Mouse (Mus musculus) liver, embryonic 16.5 days (tissue): ENCODE results near the gene Zbtb4. TPM values are rescaled to one million over a fixed set of nuclear protein-coding genes. Genes with fewer than 3 reads are reported as not detected.

ENCODE experiments used
- ATAC-seq: fragments of 200-750 bp; cut with Nextera tagmentation; 2 replicates; pipeline ENCODE4 v1.8.0; 2017; ENCODE audit warnings: low read depth, mild to moderate bottlenecking, moderate number of reproducible peaks, moderate library complexity
- H3K27ac ChIP-seq: fragments of 300-500 bp; sonication (generic); 2 replicates; pipeline ENCODE4 v1.5.1; 2014; ENCODE audit warnings: mild to moderate bottlenecking, low read length
- H3K27me3 ChIP-seq: fragments of 300-500 bp; sonication (generic); 2 replicates; pipeline ENCODE4 v1.6.1; 2014; ENCODE audit warnings: low read depth, low read length, mixed read lengths; ENCODE audit not compliant: control insufficient read depth, insufficient read depth
- H3K36me3 ChIP-seq: fragments of 300-500 bp; sonication (generic); 2 replicates; pipeline ENCODE4 v1.6.1; 2014; ENCODE audit warnings: mild to moderate bottlenecking; ENCODE audit not compliant: control insufficient read depth, insufficient read depth
- H3K4me1 ChIP-seq: fragments of 300-500 bp; sonication (generic); 2 replicates; pipeline ENCODE4 v1.6.1; 2014; ENCODE audit warnings: low read depth, low read length, mixed read lengths; ENCODE audit not compliant: control insufficient read depth
- H3K4me2 ChIP-seq: fragments of 300-500 bp; sonication (generic); 2 replicates; pipeline ENCODE4 v1.6.1; 2014; ENCODE audit warnings: low read depth, low read length, mixed read lengths
- H3K4me3 ChIP-seq: fragments of 300-500 bp; sonication (generic); 2 replicates; pipeline ENCODE4 v1.5.1; 2014; ENCODE audit warnings: low read depth, mild to moderate bottlenecking, low read length
- H3K9ac ChIP-seq: fragments of 300-500 bp; sonication (generic); 2 replicates; pipeline ENCODE4 v1.6.1; 2014; ENCODE audit warnings: low read depth, low read length
- H3K9me3 ChIP-seq: fragments of 300-500 bp; sonication (generic); replicated peaks from 2 replicates; pipeline ENCODE4 v1.6.1; 2016; ENCODE audit warnings: low read length; ENCODE audit not compliant: control insufficient read depth
- WGBS: fragments of 180-500 bp; shearing (Covaris S2); extraction: QIAGEN DNeasy Blood & Tissue Kit; methylation state at CpG from one replicate; pipeline ENCODE4 v1.1.7; 2014; ENCODE audit not compliant: insufficient replicate concordance; 5-methylcytosine and 5-hydroxymethylcytosine counted together
- polyA plus RNA-seq: library from polyadenylated mRNA; unstranded; fragments of >200 nt; fragmentation: Nextera tagmentation; extraction: Ambion mirVana; gene quantifications from 2 replicates; pipeline ENCODE4 v1.2.1, GENCODE M21; 2015

Gene Zbtb4
- polyA plus RNA-seq, 1 experiment from 2014 or later: 0.61 TPM

DNA sequence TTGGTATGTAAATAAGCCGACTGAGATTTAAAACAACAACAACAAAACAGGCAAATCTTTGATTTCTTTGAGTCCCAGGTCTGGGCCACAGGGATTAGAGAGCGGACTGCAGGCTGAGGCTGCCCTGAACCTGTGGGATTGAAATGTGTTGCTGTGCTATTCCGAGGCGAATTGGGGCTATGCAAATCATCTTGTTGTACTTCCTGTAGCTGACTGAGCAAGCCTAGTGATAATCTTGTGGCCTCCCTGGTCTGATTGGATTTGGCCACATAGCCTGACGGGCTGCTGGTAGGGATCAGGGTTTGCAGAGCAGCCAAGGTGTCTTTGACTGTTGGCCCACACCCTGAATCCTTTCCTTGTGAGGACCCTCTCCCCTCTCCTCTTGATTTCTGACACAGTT, 9.2 kb downstream of the Zbtb4 start:
- H3K4me3 ChIP-seq: no peak overlapping the region

DNA sequence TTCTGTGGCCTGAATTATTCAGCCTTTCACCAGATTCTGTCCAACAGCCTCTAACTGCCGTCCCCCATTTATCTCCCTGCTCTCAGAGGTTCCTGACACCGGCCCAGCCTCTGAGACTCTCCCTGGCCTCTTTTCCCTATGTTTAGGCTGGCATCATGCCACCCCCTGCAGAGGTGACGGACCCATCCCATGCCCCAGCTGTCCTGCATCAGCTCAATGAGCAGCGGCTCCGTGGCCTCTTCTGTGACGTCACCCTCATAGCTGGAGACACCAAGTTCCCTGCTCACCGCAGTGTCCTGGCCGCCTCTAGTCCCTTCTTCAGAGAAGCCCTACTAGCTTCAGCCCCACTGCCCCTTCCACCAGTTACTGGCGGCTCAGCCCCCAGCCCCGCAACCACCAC, 10.0 kb downstream of the Zbtb4 start:
- Histone ChIP-seq H3K36me3 (no peaks in the 10 kb centered on the region), H3K4me1 (no peaks in the 10 kb centered on the region), H3K9ac (no peak overlapping the region), H3K4me2 (no peak overlapping the region), H3K27me3 (peaks cover 8% of the 10 kb centered on the region), H3K27ac (no peak overlapping the region), H3K4me3 (no peak overlapping the region), H3K9me3 (no peaks in the 10 kb centered on the region)
- WGBS: 67% methylated on average over 10 of the region's 10 CpGs
- ATAC-seq: no peak

More for the DNA sequence above, 9.2 kb downstream of the Zbtb4 start:
- peaks cover 7% of the 10 kb centered on the region for H3K27me3 ChIP-seq
- ATAC-seq: no peak
- H3K4me2 ChIP-seq: no peak overlapping the region
- H3K4me1 ChIP-seq: no peaks in the 10 kb centered on the region
- no peak overlapping the region for H3K9ac ChIP-seq
- H3K9me3 ChIP-seq: no peaks in the 10 kb centered on the region
- H3K27ac ChIP-seq: no peak overlapping the region
- H3K36me3 ChIP-seq: no peaks in the 10 kb centered on the region
- 34% methylated on average over 5 of the region's 5 CpGs for WGBS

DNA sequence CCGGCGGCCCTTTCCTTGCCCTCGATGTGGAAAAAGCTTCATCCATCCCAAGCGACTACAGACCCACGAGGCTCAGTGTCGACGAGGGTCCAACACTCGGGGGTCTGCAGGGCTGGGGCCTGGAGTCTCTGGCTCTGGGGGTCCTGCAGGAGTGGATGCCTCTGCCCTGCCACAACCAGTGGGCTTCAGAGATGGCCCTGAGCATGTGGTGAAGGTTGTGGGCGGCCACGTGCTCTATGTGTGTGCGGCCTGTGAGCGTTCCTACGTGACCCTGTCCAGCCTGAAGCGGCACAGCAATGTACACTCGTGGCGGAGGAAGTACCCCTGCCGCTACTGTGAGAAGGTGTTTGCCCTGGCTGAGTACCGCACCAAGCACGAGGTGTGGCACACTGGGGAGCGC, 10.8 kb downstream of the Zbtb4 start:
- WGBS: 75% methylated on average over 19 of the region's 20 CpGs
- Histone ChIP-seq H3K27ac (no peak overlapping the region), H3K9me3 (no peaks in the 10 kb centered on the region), H3K4me2 (no peak overlapping the region), H3K4me1 (no peaks in the 10 kb centered on the region), H3K4me3 (no peak overlapping the region), H3K36me3 (no peaks in the 10 kb centered on the region), H3K9ac (no peak overlapping the region), H3K27me3 (peaks cover 10% of the 10 kb centered on the region)
- ATAC-seq: no peak

DNA sequence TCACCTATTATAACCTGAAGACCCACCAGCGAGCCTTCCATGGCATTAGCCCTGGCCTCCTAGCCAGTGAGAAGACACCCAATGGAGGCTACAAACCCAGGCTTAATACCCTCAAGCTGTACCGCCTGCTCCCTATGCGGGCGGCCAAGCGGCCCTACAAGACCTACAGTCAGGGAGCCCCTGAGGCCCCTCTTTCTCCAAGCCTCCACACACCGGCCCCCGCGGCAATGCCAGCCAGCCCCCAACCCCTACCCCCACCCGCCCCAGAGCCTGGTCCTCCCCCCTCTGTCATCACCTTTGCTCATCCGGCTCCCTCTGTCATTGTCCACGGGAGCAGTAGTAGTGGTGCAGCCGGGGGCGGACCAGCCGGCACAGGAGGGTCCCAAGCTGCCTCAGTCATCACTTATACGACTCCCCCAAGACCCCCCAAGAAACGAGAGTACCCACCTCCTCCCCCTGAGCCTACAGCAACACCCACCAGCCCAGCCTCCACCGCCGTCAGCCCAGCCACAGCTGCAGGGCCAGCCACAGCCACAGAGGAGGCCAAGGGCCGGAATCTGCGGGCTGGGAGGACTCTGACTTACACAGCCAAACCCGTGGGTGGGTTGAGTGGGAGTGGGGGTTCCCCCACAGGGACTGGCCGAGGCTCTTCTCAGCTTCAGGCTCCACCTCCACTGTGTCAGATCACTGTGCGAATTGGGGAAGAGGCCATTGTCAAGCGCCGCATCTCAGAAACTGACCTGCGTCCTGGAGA, 12.0 kb downstream of the Zbtb4 start:
- Histone ChIP-seq H3K4me1 (no peaks in the 10 kb centered on the region), H3K27me3 (peaks cover 13% of the 10 kb centered on the region)

DNA sequence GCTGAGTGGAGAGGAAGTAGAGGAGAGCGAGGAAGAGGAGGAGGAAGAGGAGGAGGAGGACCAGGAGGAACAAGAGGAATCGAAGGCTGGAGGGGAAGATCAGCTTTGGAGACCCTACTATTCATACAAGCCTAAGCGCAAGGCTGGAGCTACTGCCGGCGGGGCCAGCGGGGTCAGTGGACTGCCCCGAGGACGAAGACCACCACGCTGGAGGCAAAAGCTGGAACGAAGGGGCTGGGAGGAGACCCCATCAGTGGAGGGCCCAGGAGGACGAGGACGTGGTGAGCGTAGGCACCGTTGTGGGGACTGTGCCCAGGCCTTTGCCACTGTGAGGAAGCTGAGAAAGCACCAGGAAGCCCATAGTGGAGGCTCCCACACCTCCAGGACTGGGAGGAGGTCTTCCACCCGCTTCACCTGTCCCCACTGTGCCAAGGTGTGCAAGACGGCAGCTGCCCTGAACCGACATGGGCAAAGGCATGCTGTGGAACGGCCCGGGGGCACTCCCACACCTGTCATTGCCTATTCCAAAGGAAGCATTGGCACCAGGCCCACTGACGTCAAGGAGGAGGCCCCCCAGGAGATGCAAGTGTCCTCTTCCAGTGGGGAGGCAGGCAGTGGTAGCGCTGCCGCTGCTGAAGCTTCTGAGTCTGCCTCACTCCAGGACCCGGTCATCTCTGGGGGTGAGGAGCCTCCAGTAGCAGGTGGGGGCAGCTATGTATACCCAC, 12.7 kb downstream of the Zbtb4 start:
- no peak overlapping the region for H3K4me2 ChIP-seq
- no peaks in the 10 kb centered on the region for H3K9me3 ChIP-seq
- no peaks in the 10 kb centered on the region for H3K36me3 ChIP-seq
- H3K9ac ChIP-seq: no peak overlapping the region
- WGBS: 52% methylated on average over 23 of the region's 23 CpGs
- no peaks in the 10 kb centered on the region for H3K4me1 ChIP-seq
- no peak for ATAC-seq
- H3K27me3 ChIP-seq: peaks cover 13% of the 10 kb centered on the region
- H3K27ac ChIP-seq: no peak overlapping the region
- H3K4me3 ChIP-seq: no peak overlapping the region

More for the DNA sequence above, 12.0 kb downstream of the Zbtb4 start:
- Histone ChIP-seq H3K36me3 (no peaks in the 10 kb centered on the region), H3K4me2 (no peak overlapping the region), H3K27ac (no peak overlapping the region), H3K9me3 (no peaks in the 10 kb centered on the region), H3K9ac (no peak overlapping the region), H3K4me3 (no peak overlapping the region)
- ATAC-seq: no peak
- WGBS: 51% methylated on average over 26 of the region's 26 CpGs

DNA sequence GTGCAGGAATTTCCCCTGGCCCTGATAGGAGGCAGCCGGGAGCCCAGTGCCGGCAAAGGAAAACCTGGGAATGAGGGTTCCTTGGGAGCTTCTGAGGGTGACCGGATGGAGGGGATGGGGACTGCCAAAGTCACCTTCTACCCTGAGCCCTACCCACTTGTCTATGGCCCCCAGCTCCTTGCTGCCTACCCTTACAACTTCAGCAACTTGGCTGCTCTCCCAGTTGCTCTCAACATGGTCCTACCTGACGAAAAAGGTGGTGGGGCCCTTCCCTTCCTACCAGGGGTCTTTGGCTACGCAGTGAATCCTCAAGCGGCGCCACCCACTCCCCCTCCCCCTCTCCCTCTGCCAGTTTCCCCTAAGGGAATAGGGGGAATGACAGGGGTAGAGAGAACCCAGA, 13.3 kb downstream of the Zbtb4 start:
- H3K36me3 ChIP-seq: no peaks in the 10 kb centered on the region
- H3K9me3 ChIP-seq: no peaks in the 10 kb centered on the region
- 61% methylated on average over 7 of the region's 7 CpGs for WGBS
- H3K4me2 ChIP-seq: no peak overlapping the region
- H3K9ac ChIP-seq: no peak overlapping the region
- H3K27me3 ChIP-seq: peaks cover 13% of the 10 kb centered on the region
- no peak overlapping the region for H3K4me3 ChIP-seq
- H3K27ac ChIP-seq: no peak overlapping the region
- H3K4me1 ChIP-seq: no peaks in the 10 kb centered on the region; the same call in 1 of the 2 replicates
- no peak for ATAC-seq

DNA sequence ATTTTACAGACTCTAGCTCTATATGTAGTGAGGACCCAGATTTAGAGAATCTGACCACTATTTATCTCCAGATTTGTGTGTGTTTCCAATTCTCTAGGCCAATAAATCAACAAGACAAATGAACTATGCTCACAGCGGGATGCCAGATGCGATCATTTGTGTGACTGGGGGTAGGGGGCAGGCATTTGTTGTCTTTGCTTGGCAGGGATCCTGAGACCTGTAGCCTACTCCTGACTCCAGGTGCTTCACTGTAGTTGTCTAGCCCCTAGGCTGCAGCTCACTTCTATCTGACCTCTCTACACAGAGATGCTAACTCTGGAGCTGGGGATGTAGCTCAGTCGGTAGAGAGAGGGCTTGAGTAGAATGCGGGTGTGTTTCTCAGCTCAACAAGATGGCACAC, 16.1 kb downstream of the Zbtb4 start:
- H3K36me3 ChIP-seq: no peaks in the 10 kb centered on the region
- H3K9ac ChIP-seq: no peak overlapping the region
- H3K4me3 ChIP-seq: no peak overlapping the region
- 45% methylated on average over 4 of the region's 4 CpGs for WGBS
- ATAC-seq: no peak
- no peaks in the 10 kb centered on the region for H3K9me3 ChIP-seq
- no peak overlapping the region for H3K4me2 ChIP-seq
- peaks cover 13% of the 10 kb centered on the region for H3K27me3 ChIP-seq
- peaks cover 12% of the 10 kb centered on the region for H3K4me1 ChIP-seq
- H3K27ac ChIP-seq: no peak overlapping the region

DNA sequence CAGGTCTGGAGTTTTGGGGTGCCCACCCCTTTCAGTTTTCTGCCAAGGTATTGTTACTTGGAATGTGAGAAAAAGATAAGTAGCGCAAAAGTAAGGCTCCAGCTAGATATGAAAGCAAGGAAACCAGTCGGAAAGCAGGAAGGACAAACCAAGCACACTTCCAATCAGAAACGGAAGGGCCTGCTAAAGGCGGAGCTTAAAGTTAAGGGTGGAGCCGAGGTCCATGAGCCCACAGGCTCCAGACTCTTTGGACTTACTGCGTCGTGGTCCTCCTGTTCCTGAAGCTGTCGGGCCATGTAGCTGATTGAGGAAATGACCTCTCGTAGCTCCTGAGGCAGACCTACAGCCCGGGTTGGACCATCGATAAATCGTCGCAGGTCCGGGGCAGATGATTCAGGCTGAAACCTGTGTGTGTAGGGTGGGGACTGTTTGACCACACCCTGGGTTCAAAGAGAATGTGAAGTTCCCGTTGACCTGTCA, 19.1 kb downstream of the Zbtb4 start:
- H3K4me1 ChIP-seq: peaks cover 12% of the 10 kb centered on the region
- 14% methylated on average over 15 of the region's 15 CpGs for WGBS
- H3K4me3 ChIP-seq: peak overlapping the region; percentile 50
- ATAC-seq: peak; percentile 81
- H3K4me2 ChIP-seq: peak overlapping the region; percentile 68
- peaks cover 6% of the 10 kb centered on the region for H3K27me3 ChIP-seq
- peak overlapping the region; percentile 27; the same call in 1 of the 2 replicates for H3K9ac ChIP-seq
- no peak overlapping the region for H3K27ac ChIP-seq
- H3K9me3 ChIP-seq: no peaks in the 10 kb centered on the region
- H3K36me3 ChIP-seq: no peaks in the 10 kb centered on the region

DNA sequence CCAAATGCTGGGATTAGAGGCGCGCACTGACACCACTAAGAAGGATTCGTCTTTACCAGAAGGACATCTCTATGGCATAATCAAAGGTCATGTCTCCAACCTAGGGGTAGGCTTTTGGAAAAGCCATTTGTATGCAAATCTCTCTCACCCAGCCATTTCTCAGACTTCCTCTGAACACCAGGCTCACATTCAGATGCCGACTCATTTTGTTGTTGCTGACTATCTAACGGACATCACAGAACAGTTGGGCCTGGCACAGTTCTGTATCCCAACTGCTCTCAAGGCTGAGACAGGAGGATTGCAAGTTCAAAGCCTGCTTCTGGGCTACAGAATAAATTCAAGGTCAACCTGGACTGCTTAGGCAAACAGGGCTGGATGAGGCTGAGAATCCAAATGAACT, 21.6 kb downstream of the Zbtb4 start:
- H3K4me1 ChIP-seq: peaks cover 12% of the 10 kb centered on the region
- WGBS: 64% methylated on average over 5 of the region's 5 CpGs
- ATAC-seq: no peak

More for the DNA sequence above, 21.6 kb downstream of the Zbtb4 start:
- Histone ChIP-seq H3K4me3 (no peak overlapping the region), H3K9me3 (no peaks in the 10 kb centered on the region), H3K4me2 (no peak overlapping the region), H3K36me3 (no peaks in the 10 kb centered on the region), H3K27ac (no peak overlapping the region), H3K27me3 (peaks cover 1% of the 10 kb centered on the region; the same call in 1 of the 2 replicates), H3K9ac (no peak overlapping the region)
